Mouse (Mus musculus): ENCODE results near the gene Glrx2. TPM values are rescaled to one million over a fixed set of nuclear protein-coding genes. Genes with fewer than 3 reads are reported as not detected.

Glrx2 gene
- polyA plus RNA-seq, 1 experiment from 2014 or later, result 75.3 TPM

- ATAC-seq, result peak; percentile 99
Measured at GRCm38 (mm10) chr1:143702741-143703262, 13.3 kb upstream of the Glrx2 start, which contains the start of gene Cdc73. Gene Cdc73 (minus strand): TSS chr1:143702893.

GRCm38 (mm10) chr1:143707006-143707405 lies 9.1 kb upstream of the Glrx2 start:
- Histone ChIP-seq H3K36me3 (ENCODE audit: insufficient read depth, low read length) (no peaks in the 10 kb centered on the region), H3K27me3 (replicated peaks; ENCODE audit: insufficient read depth, low read length) (no peaks in the 10 kb centered on the region), H3K27ac (ENCODE audit: low read length) (no peak overlapping the region), H3K9ac (replicated peaks; ENCODE audit: low read depth) (no peak overlapping the region), H3K4me1 (ENCODE audit: insufficient read depth, low read depth, low read length) (no peaks in the 10 kb centered on the region), H3K9me3 (ENCODE audit: low read length) (no peaks in the 10 kb centered on the region), H3K4me3 (ENCODE audit: low read depth, low read length) (no peak overlapping the region), H3K4me2 (replicated peaks; ENCODE audit: low read depth, low read length) (no peak overlapping the region)
- DNase-seq (ENCODE audit: low spot score), result no peak
- WGBS, result 60% methylated on average over 4 of the region's 4 CpGs
- no peak for TF ChIP-seq CTCF (IDR thresholded peaks at IDR 0.05)
- no peak for TF ChIP-seq EP300 (IDR thresholded peaks at IDR 0.05)
- ATAC-seq, result no peak

More at GRCm38 (mm10) chr1:143702741-143703262, 13.3 kb upstream of the Glrx2 start, which contains the start of gene Cdc73:
- H3K9ac ChIP-seq (replicated peaks; ENCODE audit: low read depth), result peak within 1 kb of the TSS; percentile 93
- H3K9me3 ChIP-seq (ENCODE audit: low read length), result no peaks in the 10 kb centered on the region
- no peaks in the 10 kb centered on the region for H3K27me3 ChIP-seq (replicated peaks; ENCODE audit: insufficient read depth, low read length)
- peaks cover 3% of the 10 kb centered on the region; the same call in 1 of the 2 replicates for H3K4me1 ChIP-seq (ENCODE audit: insufficient read depth, low read depth, low read length)
- whole genome bisulfite sequencing, result 0% methylated on average over 15 of the region's 74 CpGs
- H3K4me2 ChIP-seq (replicated peaks; ENCODE audit: low read depth, low read length), result peak within 1 kb of the TSS; percentile 83
- H3K27ac ChIP-seq (ENCODE audit: low read length), result peak within 1 kb of the TSS; percentile 95
- TF ChIP-seq EP300 (IDR thresholded peaks at IDR 0.05) (no peak), CTCF (IDR thresholded peaks at IDR 0.05) (peak; percentile 59)
- peak; percentile 95 for DNase-seq (ENCODE audit: low spot score)
- no peaks in the 10 kb centered on the region for H3K36me3 ChIP-seq (ENCODE audit: insufficient read depth, low read length)
- peak within 1 kb of the TSS; percentile 94 for H3K4me3 ChIP-seq (ENCODE audit: low read depth, low read length)

DNA sequence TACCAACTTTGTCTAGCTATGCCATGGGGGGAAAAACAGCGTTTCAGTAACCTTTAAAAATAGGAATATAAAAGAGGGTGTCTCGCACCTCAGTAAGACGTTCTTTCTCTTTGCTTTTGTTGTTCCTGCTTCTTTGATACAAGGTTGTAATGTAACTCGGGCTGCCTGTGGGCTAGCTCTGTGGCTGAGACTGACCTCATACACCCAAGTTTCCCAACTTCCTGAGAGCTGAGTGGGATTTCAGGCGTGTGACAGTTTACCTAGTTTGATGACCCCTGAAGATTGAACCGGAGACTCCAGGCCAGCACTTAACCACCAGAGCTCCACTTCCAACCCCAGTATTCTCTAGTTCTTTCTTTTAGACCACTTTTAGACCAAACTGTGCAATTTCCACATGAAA lies 7.8 kb upstream of the Glrx2 start:
- Histone ChIP-seq H3K27me3 (replicated peaks; ENCODE audit: insufficient read depth, low read length) (no peaks in the 10 kb centered on the region), H3K4me2 (replicated peaks; ENCODE audit: low read depth, low read length) (no peak overlapping the region), H3K4me1 (ENCODE audit: insufficient read depth, low read depth, low read length) (no peaks in the 10 kb centered on the region), H3K27ac (ENCODE audit: low read length) (no peak overlapping the region), H3K4me3 (ENCODE audit: low read depth, low read length) (no peak overlapping the region), H3K36me3 (ENCODE audit: insufficient read depth, low read length) (no peaks in the 10 kb centered on the region), H3K9me3 (ENCODE audit: low read length) (no peaks in the 10 kb centered on the region), H3K9ac (replicated peaks; ENCODE audit: low read depth) (no peak overlapping the region)
- ATAC-seq (no peak), DNase-seq (ENCODE audit: low spot score) (no peak)
- WGBS, result 61% methylated on average over 6 of the region's 6 CpGs
- TF ChIP-seq CTCF (IDR thresholded peaks at IDR 0.05) (no peak), EP300 (IDR thresholded peaks at IDR 0.05) (no peak)

DNA sequence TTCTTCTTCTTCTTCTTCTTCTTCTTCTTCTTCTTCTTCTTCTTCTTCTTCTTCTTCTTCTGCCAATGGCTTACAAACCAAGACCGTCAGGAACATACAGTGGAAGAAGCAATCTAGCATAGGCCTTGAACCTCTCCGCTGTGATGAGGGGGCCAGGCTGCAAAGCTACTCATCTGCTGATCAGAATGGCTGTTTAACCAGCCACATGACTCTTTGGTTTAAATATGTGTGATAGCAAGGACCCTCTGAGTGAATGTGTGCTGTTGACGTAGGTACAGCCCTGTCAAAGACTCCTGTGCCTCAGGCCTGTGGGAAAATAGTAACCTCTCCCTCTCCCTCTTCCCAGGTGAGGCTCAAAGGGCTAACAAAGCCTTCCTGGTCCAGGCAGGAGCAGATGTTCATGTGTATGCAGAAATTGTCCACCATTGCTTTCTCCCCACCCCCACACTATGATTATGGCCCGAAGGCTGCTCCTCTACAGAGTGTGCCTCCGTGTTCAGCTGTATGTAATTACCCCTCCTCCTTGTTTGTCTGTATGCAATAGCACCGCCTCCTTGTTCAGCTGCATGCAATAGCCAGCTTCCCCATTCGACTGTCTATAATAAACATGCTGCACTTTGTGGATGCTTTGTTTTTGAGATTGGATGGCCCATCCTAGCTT lies 6.0 kb upstream of the Glrx2 start:
- Histone ChIP-seq H3K9me3 (ENCODE audit: low read length) (no peaks in the 10 kb centered on the region), H3K27ac (ENCODE audit: low read length) (no peak overlapping the region), H3K27me3 (replicated peaks; ENCODE audit: insufficient read depth, low read length) (no peaks in the 10 kb centered on the region), H3K4me3 (ENCODE audit: low read depth, low read length) (no peak overlapping the region), H3K36me3 (ENCODE audit: insufficient read depth, low read length) (no peaks in the 10 kb centered on the region), H3K4me2 (replicated peaks; ENCODE audit: low read depth, low read length) (no peak overlapping the region), H3K4me1 (ENCODE audit: insufficient read depth, low read depth, low read length) (no peaks in the 10 kb centered on the region), H3K9ac (replicated peaks; ENCODE audit: low read depth) (no peak overlapping the region)
- no peak for DNase-seq (ENCODE audit: low spot score)
- TF ChIP-seq CTCF (IDR thresholded peaks at IDR 0.05) (no peak), EP300 (IDR thresholded peaks at IDR 0.05) (no peak)
- 70% methylated on average over 7 of the region's 7 CpGs for WGBS
- ATAC-seq, result no peak

DNA sequence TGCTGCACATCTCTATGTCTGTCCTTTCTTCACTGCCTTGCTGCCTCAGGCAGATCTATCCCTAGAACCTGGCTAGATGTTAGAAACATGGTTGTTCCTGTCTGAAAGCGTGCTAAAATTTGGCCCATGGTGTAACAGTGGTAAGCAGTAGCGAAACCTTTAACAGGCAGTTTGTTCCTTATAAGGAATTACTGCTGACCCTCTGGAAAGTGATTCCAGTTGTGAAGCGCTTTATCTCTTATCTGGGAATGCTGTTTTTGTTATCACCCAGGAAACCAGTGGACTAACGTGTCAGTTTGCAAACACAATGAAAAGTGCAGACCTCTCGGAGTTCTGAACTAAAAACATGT lies 5.5 kb upstream of the Glrx2 start:
- Histone ChIP-seq H3K9me3 (ENCODE audit: low read length) (no peaks in the 10 kb centered on the region), H3K9ac (replicated peaks; ENCODE audit: low read depth) (no peak overlapping the region), H3K4me1 (ENCODE audit: insufficient read depth, low read depth, low read length) (no peaks in the 10 kb centered on the region), H3K4me3 (ENCODE audit: low read depth, low read length) (no peak overlapping the region), H3K36me3 (ENCODE audit: insufficient read depth, low read length) (no peaks in the 10 kb centered on the region), H3K4me2 (replicated peaks; ENCODE audit: low read depth, low read length) (no peak overlapping the region), H3K27ac (ENCODE audit: low read length) (no peak overlapping the region), H3K27me3 (replicated peaks; ENCODE audit: insufficient read depth, low read length) (no peaks in the 10 kb centered on the region)
- no peak for DNase-seq (ENCODE audit: low spot score)
- ATAC-seq, result no peak
- TF ChIP-seq EP300 (IDR thresholded peaks at IDR 0.05), result no peak
- TF ChIP-seq CTCF (IDR thresholded peaks at IDR 0.05), result no peak
- 42% methylated on average over 5 of the region's 5 CpGs for WGBS

GRCm38 (mm10) chr1:143724456-143725064 lies 8.4 kb downstream of the Glrx2 start:
- WGBS, result 76% methylated on average over 5 of the region's 5 CpGs
- Histone ChIP-seq H3K4me1 (ENCODE audit: insufficient read depth, low read depth, low read length) (no peaks in the 10 kb centered on the region), H3K4me2 (replicated peaks; ENCODE audit: low read depth, low read length) (no peak overlapping the region), H3K36me3 (ENCODE audit: insufficient read depth, low read length) (no peaks in the 10 kb centered on the region), H3K27ac (ENCODE audit: low read length) (no peak overlapping the region), H3K9ac (replicated peaks; ENCODE audit: low read depth) (no peak overlapping the region), H3K4me3 (ENCODE audit: low read depth, low read length) (no peak overlapping the region), H3K27me3 (replicated peaks; ENCODE audit: insufficient read depth, low read length) (no peaks in the 10 kb centered on the region), H3K9me3 (ENCODE audit: low read length) (no peaks in the 10 kb centered on the region)
- DNase-seq (ENCODE audit: low spot score) (no peak), ATAC-seq (no peak)
- TF ChIP-seq EP300 (IDR thresholded peaks at IDR 0.05), result no peak
- no peak for TF ChIP-seq CTCF (IDR thresholded peaks at IDR 0.05)

Data from lung, postnatal 0 days (tissue).